Mouse (Mus musculus): Measurements from ENCODE around the gene S100a16. TPM values are rescaled to one million over a fixed set of nuclear protein-coding genes. Genes with fewer than 3 reads are reported as not detected.

S100a16 gene
- polyA plus RNA-seq, 1 experiment from 2014 or later, result 33.6 TPM

Other genes starting within 250 kb of the S100a16 start
- 16.0 and 17.0 TPM in 2 replicates for gene Gatad2b, start 244.1 kb upstream of the S100a16 start, polyA plus RNA-seq (2015; fragmentation: Nextera tagmentation; extraction: Ambion mirVana)
- 24.9 and 26.5 TPM in 2 replicates for gene Slc27a3, start 147.3 kb upstream of the S100a16 start, polyA plus RNA-seq (2015; fragmentation: Nextera tagmentation; extraction: Ambion mirVana)
- gene Ints3, start 103.6 kb upstream of the S100a16 start, polyA plus RNA-seq (2015; fragmentation: Nextera tagmentation; extraction: Ambion mirVana), result 29.9 and 30.1 TPM in 2 replicates
- 3.5 and 3.7 TPM in 2 replicates for gene Npr1, start 71.4 kb upstream of the S100a16 start, polyA plus RNA-seq (2015; fragmentation: Nextera tagmentation; extraction: Ambion mirVana)
- 303 and 314 TPM in 2 replicates for gene Ilf2, start 61.1 kb upstream of the S100a16 start, polyA plus RNA-seq (2015; fragmentation: Nextera tagmentation; extraction: Ambion mirVana)
- gene Snapin, start 46.2 kb upstream of the S100a16 start, polyA plus RNA-seq (2015; fragmentation: Nextera tagmentation; extraction: Ambion mirVana), result 90.1 and 95.6 TPM in 2 replicates
- gene Chtop, start 27.8 kb upstream of the S100a16 start, polyA plus RNA-seq (2015; fragmentation: Nextera tagmentation; extraction: Ambion mirVana), result 195 and 197 TPM in 2 replicates
- gene S100a1, start 22.9 kb upstream of the S100a16 start, polyA plus RNA-seq (2015; fragmentation: Nextera tagmentation; extraction: Ambion mirVana), result 8.4 and 9.5 TPM in 2 replicates
- 10.6 and 12.2 TPM in 2 replicates for gene S100a13, start 22.8 kb upstream of the S100a16 start, polyA plus RNA-seq (2015; fragmentation: Nextera tagmentation; extraction: Ambion mirVana)
- gene S100a14, start 10.4 kb upstream of the S100a16 start, polyA plus RNA-seq (2015; fragmentation: Nextera tagmentation; extraction: Ambion mirVana), result not detected in 2 replicates
- 1.3 and 1.8 TPM in 2 replicates for gene S100a3, start 23.3 kb downstream of the S100a16 start, polyA plus RNA-seq (2015; fragmentation: Nextera tagmentation; extraction: Ambion mirVana)
- not detected in 2 replicates for gene S100a2, start 53.0 kb downstream of the S100a16 start, polyA plus RNA-seq (2015; fragmentation: Nextera tagmentation; extraction: Ambion mirVana)
- gene Gm42674, start 64.7 kb downstream of the S100a16 start, polyA plus RNA-seq (2015; fragmentation: Nextera tagmentation; extraction: Ambion mirVana), result not detected in 2 replicates
- gene S100a4, start 66.5 kb downstream of the S100a16 start, polyA plus RNA-seq (2015; fragmentation: Nextera tagmentation; extraction: Ambion mirVana), result 0.75 and 1.5 TPM in 2 replicates
- gene S100a5, start 71.3 kb downstream of the S100a16 start, polyA plus RNA-seq (2015; fragmentation: Nextera tagmentation; extraction: Ambion mirVana), result not detected in 2 replicates
- 38.4 and 42.3 TPM in 2 replicates for gene S100a6, start 75.6 kb downstream of the S100a16 start, polyA plus RNA-seq (2015; fragmentation: Nextera tagmentation; extraction: Ambion mirVana)
- gene S100a7a, start 116.8 kb downstream of the S100a16 start, polyA plus RNA-seq (2015; fragmentation: Nextera tagmentation; extraction: Ambion mirVana), result not detected in 2 replicates
- gene S100a8, start 131.7 kb downstream of the S100a16 start, polyA plus RNA-seq (2015; fragmentation: Nextera tagmentation; extraction: Ambion mirVana), result 8.9 and 11.2 TPM in 2 replicates
- 5.9 and 7.7 TPM in 2 replicates for gene S100a9, start 158.5 kb downstream of the S100a16 start, polyA plus RNA-seq (2015; fragmentation: Nextera tagmentation; extraction: Ambion mirVana)
- not detected in 2 replicates for gene Pglyrp4, start 189.7 kb downstream of the S100a16 start, polyA plus RNA-seq (2015; fragmentation: Nextera tagmentation; extraction: Ambion mirVana)
- not detected in 2 replicates for gene Gm5849, start 240.6 kb downstream of the S100a16 start, polyA plus RNA-seq (2015; fragmentation: Nextera tagmentation; extraction: Ambion mirVana)